Mouse (Mus musculus) 3134 (cell line): ENCODE measurements around the gene Spi1.

Experiments used
- DNase-seq: peaks from one replicate; pipeline ENCODE4 v3.0.0-alpha.2; 2011; ENCODE audit warnings: low spot score; ENCODE audit not compliant: insufficient read length; ENCODE audit errors: extremely low read depth

Spi1 gene

GRCm38 (mm10) chr2:91120261-91120671 lies 38.1 kb downstream of the Spi1 start:
- no peak for DNase-seq

DNA sequence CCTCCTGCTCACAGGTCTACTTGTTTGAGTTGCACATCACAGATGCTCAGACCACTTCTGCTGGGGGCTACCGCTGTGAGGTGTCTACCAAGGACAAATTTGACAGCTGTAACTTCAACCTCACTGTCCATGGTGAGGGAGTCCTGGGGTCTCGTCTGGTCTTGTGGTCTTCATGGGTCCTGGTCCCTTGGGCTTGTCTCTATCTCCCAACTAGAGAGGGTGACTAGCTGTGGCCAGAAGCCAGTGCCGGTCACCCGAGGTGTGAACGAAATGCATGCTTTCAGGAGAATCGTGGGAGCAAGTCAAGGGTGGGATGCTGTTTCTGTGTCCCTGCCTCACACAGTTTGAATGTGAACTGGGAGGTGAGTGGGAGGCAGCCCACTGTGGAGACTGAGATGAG lies 38.8 kb downstream of the Spi1 start:
- DNase-seq = no peak

- DNase-seq = no peak
These were observed 39.3 kb downstream of the Spi1 start for GRCm38 (mm10) chr2:91121497-91121896.

GRCm38 (mm10) chr2:91123521-91123920 lies 41.3 kb downstream of the Spi1 start:
- DNase-seq = no peak

- no peak for DNase-seq
These were observed 42.9 kb downstream of the Spi1 start for GRCm38 (mm10) chr2:91125101-91125500.

DNA sequence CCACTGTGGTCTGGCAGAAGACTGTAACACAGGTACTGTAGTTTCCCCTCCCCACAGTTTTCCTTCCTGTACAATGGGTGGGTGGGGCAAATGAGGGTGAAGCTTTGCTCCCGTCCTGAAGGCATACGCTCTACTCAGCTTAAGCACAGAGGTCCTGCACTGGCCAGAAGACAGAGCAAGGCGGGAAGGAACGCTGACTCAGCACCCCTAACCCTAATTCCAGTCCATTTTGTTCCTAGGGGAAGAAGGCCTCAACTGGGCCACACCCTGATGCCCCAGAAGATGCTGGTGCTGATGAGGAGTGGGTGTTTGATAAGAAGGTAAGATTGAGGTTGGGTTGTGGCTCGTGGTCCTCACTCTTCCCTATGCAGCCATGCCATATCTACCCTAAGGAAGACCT lies 46.6 kb downstream of the Spi1 start:
- DNase-seq = no peak

GRCm38 (mm10) chr2:91130126-91130525 lies 47.9 kb downstream of the Spi1 start:
- DNase-seq = no peak

DNA sequence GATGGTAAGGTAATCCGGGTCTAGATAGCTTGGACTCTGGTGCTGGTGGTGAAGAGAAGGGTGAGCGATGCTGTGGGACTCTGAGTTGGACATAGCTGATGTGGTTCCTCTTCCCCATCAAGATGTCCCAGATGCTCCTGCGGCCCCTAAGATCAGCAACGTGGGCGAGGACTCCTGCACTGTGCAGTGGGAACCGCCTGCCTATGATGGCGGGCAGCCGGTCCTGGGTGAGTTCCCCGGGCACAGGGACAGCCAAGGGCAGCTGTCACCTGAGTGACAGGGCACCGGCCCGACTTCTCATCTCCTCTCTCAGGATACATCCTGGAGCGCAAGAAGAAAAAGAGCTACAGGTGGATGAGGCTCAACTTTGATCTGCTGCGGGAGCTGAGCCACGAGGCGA lies 49.1 kb downstream of the Spi1 start:
- no peak for DNase-seq

- DNase-seq = no peak
These were observed 49.8 kb downstream of the Spi1 start for GRCm38 (mm10) chr2:91132035-91132434.

DNA sequence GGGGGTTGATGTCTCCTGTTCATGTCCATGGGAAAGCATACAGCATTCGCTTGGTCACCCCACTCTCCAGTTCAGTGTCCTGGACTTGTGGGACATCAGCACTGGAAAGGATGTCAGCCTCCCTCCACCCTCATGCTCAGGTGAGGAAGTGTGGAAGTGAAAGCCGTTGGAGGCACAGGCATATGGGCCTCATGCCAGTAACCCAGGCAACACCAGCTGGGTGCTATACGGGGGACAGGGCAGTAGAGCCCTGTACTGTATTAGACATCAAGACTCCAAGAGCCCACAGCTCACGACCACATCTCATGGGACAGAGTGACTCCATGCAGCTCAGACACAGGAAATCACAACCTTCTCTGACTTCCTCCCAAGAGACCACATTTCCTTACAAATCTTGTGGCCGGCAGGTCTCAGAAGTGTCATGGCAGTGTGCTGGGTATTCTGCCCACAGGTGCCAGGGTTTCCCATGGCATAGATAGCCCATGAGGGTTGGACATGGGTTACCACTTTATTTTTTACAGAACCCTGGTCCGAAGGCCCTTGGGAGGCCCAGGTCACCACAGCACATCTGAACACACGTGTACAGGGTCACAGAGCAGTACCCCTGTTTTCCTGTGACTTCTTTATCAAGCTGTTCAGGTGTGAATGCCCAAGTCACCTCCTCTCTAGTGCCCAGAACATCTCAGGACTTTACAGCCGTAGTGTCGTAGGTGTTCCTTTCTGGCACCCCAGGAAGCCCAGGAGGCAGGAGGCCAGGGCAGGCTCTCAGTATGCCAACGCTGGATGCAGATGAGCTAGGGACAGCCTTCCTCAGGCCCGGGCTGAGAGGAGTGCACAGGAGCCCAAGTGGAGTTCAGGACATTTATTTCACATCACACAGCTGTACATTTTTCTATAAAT lies 54.6 kb downstream of the Spi1 start:
- no peak for DNase-seq

- DNase-seq = no peak
These were observed 55.3 kb downstream of the Spi1 start for GRCm38 (mm10) chr2:91137481-91137880.

DNA sequence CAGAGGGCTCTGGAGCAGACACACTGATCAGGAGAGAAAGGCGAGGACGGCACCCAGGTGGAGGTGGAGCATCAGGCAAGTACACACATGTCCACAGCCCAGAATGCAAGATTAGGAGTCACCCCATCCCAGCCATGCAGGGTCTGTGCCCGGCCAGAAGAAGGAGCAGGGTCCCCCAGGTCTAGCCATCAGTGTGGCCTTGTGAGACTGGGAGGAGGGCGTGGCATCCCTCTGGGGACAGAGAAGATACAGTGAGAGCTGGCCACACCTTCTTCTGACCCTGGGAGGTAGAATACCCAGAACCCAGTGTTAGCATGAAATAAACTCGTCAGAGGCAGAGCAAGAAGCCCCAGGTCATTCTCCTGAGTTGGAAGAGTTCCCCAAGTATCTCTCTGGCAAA lies 57.1 kb downstream of the Spi1 start:
- no peak for DNase-seq

DNA sequence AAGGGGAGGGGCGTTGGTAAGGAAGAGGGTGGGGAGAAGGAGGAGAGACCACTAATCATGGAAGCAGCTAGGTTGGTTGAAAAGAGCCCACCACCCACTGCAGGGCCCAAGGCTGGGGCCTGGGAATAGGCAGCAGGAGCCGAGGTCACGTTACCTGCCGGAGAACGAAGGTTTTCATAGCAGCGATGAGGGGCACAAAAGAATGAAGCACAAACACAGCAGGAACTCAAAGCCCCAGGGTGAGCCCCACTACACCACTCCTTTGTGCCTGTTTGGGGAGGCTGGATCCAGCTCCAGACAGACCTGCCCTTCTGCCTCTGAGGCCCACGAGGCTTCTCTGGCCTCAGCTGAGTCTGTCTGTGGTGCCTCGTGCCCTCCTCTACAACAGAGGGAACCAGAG lies 57.6 kb downstream of the Spi1 start:
- no peak for DNase-seq

GRCm38 (mm10) chr2:91142920-91143319 lies 60.7 kb downstream of the Spi1 start:
- no peak for DNase-seq

DNA sequence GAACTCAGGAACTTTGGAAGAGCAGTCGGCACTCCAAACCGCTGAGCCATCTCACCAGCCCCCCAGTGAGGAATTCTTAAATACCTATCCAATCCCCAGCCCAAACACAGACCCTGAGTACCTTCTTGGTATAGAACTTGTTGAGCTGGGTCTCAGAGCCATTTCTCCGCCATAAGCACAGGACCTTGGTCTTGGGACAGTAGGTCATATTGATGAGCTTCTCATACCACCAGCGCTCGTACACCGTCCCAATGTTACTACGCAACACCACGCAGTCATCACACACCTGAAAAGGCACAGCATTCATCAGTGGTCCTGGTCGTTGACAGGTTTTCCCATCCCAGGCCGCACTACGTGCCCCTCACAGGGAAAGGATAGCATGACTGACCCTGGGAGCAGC lies 61.2 kb downstream of the Spi1 start:
- DNase-seq = no peak

- DNase-seq = no peak
These were observed 65.9 kb downstream of the Spi1 start for GRCm38 (mm10) chr2:91148101-91148500.

DNA sequence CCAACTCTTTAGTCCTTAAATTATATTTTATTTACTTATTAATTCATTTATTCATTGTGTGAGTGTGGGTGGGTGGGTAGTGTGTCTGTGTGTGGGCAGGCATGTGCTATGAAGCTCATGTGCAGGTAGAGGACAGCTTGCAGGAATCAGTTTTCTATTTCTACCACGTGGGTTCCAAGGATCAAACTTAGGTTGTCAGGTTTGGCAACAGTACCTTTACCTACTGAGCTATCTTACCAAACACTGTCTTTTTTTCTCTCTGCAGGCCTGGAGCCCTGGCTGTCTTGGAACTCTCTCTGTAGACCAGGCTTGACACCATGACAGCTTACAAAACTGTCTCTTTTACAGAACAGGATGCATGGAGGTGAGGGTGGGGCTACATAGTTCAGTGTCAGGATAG lies 69.1 kb downstream of the Spi1 start:
- DNase-seq = no peak

- DNase-seq = no peak
These were observed 70.7 kb downstream of the Spi1 start for GRCm38 (mm10) chr2:91152885-91153377.

DNA sequence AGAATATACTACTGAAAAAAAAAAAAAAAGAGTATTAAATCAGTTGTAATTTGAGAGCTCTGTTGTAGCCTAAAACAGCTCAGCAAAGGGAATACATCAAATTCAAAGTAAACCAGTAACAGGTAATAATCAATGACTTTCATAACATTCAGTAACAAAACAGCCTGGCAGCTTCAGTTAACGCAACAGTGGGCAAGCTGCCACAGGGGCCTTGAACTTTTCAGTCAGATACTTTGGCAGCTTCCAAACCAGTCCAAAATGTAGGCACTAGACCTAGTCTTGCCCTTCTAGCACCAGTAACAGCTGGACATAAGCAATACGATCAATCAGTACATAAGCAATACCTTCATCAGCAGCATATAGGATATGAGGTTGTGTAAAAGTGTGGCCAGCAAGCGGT lies 71.9 kb downstream of the Spi1 start:
- no peak for DNase-seq

GRCm38 (mm10) chr2:91157002-91157752 lies 75.0 kb downstream of the Spi1 start:
- DNase-seq = no peak

- DNase-seq = no peak
These were observed 78.4 kb downstream of the Spi1 start for GRCm38 (mm10) chr2:91160591-91160990.

DNA sequence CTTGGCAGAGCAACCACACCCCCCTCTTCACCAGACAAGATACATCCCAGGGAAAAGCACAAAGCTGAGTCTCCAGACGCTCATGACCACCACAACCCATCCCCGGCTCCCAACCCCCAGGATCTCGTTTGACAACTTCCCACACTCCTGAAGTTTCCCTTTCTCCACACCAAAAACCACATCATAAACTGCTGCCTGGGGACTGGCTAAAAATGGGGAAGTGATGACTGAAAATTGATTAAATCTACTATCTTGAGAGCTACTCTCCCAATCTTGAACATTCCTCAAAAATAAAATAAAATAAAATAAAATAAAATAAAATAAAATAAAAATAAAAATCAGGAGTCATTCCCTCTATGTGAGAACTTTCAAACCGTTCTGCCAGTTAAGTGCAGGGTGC lies 80.8 kb downstream of the Spi1 start:
- no peak for DNase-seq
